Mouse (Mus musculus): Measurements from ENCODE around the gene Cnga3.

Gene Cnga3

GRCm38 (mm10) chr1:37214144-37214543 lies at the start of gene Cnga3:
TSS of gene Cnga3 (plus strand) at chr1:37214434.
- no peak for DNase-seq (ENCODE audit: low spot score)

- no peak for DNase-seq (ENCODE audit: low spot score)
These were observed 48.2 kb upstream of the Cnga3 start for GRCm38 (mm10) chr1:37166066-37166465.

- DNase-seq (ENCODE audit: low spot score), result no peak
These were observed 46.3 kb upstream of the Cnga3 start for GRCm38 (mm10) chr1:37167918-37168317.

- DNase-seq (ENCODE audit: low spot score), result no peak
These were observed 36.4 kb upstream of the Cnga3 start for GRCm38 (mm10) chr1:37177874-37178273.

GRCm38 (mm10) chr1:37179852-37180251 lies 34.4 kb upstream of the Cnga3 start:
- no peak for DNase-seq (ENCODE audit: low spot score)

- no peak for DNase-seq (ENCODE audit: low spot score)
These were observed 27.2 kb upstream of the Cnga3 start for GRCm38 (mm10) chr1:37187050-37187449.

- peak; percentile 26 for DNase-seq (ENCODE audit: low spot score)
These were observed 19.6 kb upstream of the Cnga3 start for GRCm38 (mm10) chr1:37194607-37195006.

GRCm38 (mm10) chr1:37201406-37201805 lies 12.8 kb upstream of the Cnga3 start:
- DNase-seq (ENCODE audit: low spot score), result no peak

- no peak for DNase-seq (ENCODE audit: low spot score)
These were observed 6.5 kb upstream of the Cnga3 start for GRCm38 (mm10) chr1:37207743-37208142.

GRCm38 (mm10) chr1:37212375-37212774 lies 1.9 kb upstream of the Cnga3 start:
- DNase-seq (ENCODE audit: low spot score), result no peak

GRCm38 (mm10) chr1:37218386-37218785 lies 4.2 kb downstream of the Cnga3 start:
- DNase-seq (ENCODE audit: low spot score), result peak; percentile 78

GRCm38 (mm10) chr1:37219593-37219992 lies 5.4 kb downstream of the Cnga3 start:
- no peak for DNase-seq (ENCODE audit: low spot score)

- DNase-seq (ENCODE audit: low spot score), result peak; percentile 76
These were observed 6.1 kb downstream of the Cnga3 start for GRCm38 (mm10) chr1:37220134-37220907.

- DNase-seq (ENCODE audit: low spot score), result no peak
These were observed 7.8 kb downstream of the Cnga3 start for GRCm38 (mm10) chr1:37222002-37222401.

GRCm38 (mm10) chr1:37230404-37230803 lies 16.2 kb downstream of the Cnga3 start:
- no peak for DNase-seq (ENCODE audit: low spot score)

GRCm38 (mm10) chr1:37231295-37231701 lies 17.1 kb downstream of the Cnga3 start:
- peak; percentile 47 for DNase-seq (ENCODE audit: low spot score)

GRCm38 (mm10) chr1:37239045-37239635 lies 24.9 kb downstream of the Cnga3 start:
- no peak for DNase-seq (ENCODE audit: low spot score)

- no peak for DNase-seq (ENCODE audit: low spot score)
These were observed 28.0 kb downstream of the Cnga3 start for GRCm38 (mm10) chr1:37242253-37242652.

- no peak for DNase-seq (ENCODE audit: low spot score)
These were observed 32.2 kb downstream of the Cnga3 start for GRCm38 (mm10) chr1:37246476-37246875.

- DNase-seq (ENCODE audit: low spot score), result no peak
These were observed 34.2 kb downstream of the Cnga3 start for GRCm38 (mm10) chr1:37248406-37248805.

- DNase-seq (ENCODE audit: low spot score), result peak; percentile 93
These were observed 36.5 kb downstream of the Cnga3 start for GRCm38 (mm10) chr1:37250643-37251310.

- DNase-seq (ENCODE audit: low spot score), result no peak
These were observed 44.2 kb downstream of the Cnga3 start for GRCm38 (mm10) chr1:37258443-37258842.

GRCm38 (mm10) chr1:37272464-37272863 lies 58.2 kb downstream of the Cnga3 start:
- DNase-seq (ENCODE audit: low spot score), result peak; percentile 87
